In the genomic region with DNA sequence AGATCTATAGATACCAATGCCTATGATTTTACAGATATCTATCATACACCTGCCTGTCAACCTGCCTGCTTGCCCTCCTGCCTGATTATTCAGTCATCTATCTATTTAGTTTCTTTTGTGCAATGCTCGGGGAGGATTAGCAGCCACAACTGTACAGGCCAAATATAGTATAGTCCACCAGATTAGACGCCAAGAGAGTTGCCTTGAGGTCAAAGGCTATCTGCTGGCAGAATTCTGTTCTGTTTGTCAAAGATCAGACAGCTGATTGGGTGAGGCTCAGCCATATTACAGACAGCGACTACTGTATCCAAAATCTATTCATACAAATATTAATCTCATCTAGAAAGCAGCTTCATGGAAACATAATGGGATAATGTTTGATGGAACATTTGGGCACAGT, we compare ENCODE assay signal across 25 mouse cellular contexts. TPM values are rescaled to one million over a fixed set of nuclear protein-coding genes. Genes with fewer than 3 reads are reported as not detected.
DNase-seq lines count a peak whose midpoint lies in the region; ATAC-seq and TF ChIP-seq lines count a peak whose summit lies in the region.
"Had no signal": no experiment of that assay in that cellular context is flagged by ENCODE, and none has a peak within 500 bp of the region (broad histone marks: within the 10 kb centered on the region; RNA-seq: fewer than 3 reads in every experiment).

No protein-coding gene starts in this region.

- H3K27ac ChIP-seq in liver, embryonic 11.5 days (ENCODE audit: low read depth, low read length) = no peak overlapping the region
- no peak overlapping the region for H3K27ac ChIP-seq in liver, postnatal 0 days (ENCODE audit: low read depth)
- H3K27ac ChIP-seq in liver, embryonic 13.5 days = no peak overlapping the region
- H3K27ac ChIP-seq in liver, embryonic 15.5 days (replicated peaks) = no peak overlapping the region
- H3K27ac ChIP-seq: embryonic facial prominence, embryonic 13.5 days; embryonic facial prominence, embryonic 15.5 days; forebrain, embryonic 10.5 days; forebrain, embryonic 12.5 days had no signal

- H3K4me1 ChIP-seq in liver, embryonic 11.5 days (replicated peaks; ENCODE audit: control insufficient read depth, insufficient read depth, low read length) = no peaks in the 10 kb centered on the region
- no peaks in the 10 kb centered on the region for H3K4me1 ChIP-seq in liver, postnatal 0 days (ENCODE audit: insufficient read depth)
- no peaks in the 10 kb centered on the region for H3K4me1 ChIP-seq in liver, embryonic 13.5 days (replicated peaks)
- no peaks in the 10 kb centered on the region for H3K4me1 ChIP-seq in liver, embryonic 15.5 days (replicated peaks)
- H3K4me1 ChIP-seq: embryonic facial prominence, embryonic 13.5 days; embryonic facial prominence, embryonic 15.5 days; forebrain, embryonic 10.5 days; forebrain, embryonic 12.5 days had no signal

- 51% methylated on average over 3 of the region's 3 CpGs for WGBS in liver, embryonic 11.5 days
- 52% methylated on average over 3 of the region's 3 CpGs for WGBS in liver, postnatal 0 days (ENCODE audit: insufficient replicate concordance)
- 40% methylated on average over 3 of the region's 3 CpGs for WGBS in liver, embryonic 13.5 days (ENCODE audit: insufficient replicate concordance)
- 42% methylated on average over 3 of the region's 3 CpGs for WGBS in liver, embryonic 15.5 days (ENCODE audit: insufficient replicate concordance)

- ATAC-seq in liver, embryonic 11.5 days (replicated peaks; ENCODE audit: low FRiP score) = peak; percentile 45
- ATAC-seq in liver, postnatal 0 days = no peak
- ATAC-seq in liver, embryonic 13.5 days (ENCODE audit: low read depth) = peak; percentile 64
- ATAC-seq in liver, embryonic 15.5 days (ENCODE audit: insufficient read depth) = peak; percentile 63
- ATAC-seq: activated CD4-positive, CD25-positive, alpha-beta regulatory T cell, adult 4 months; forebrain, embryonic 14.5 days; forebrain, embryonic 16.5 days; Patski had no signal

- H3K9ac ChIP-seq in liver, embryonic 11.5 days (ENCODE audit: low read depth, low read length) = no peak overlapping the region
- no peak overlapping the region for H3K9ac ChIP-seq in liver, postnatal 0 days (replicated peaks)
- H3K9ac ChIP-seq in liver, embryonic 13.5 days = no peak overlapping the region
- H3K9ac ChIP-seq in liver, embryonic 15.5 days = no peak overlapping the region
- H3K9ac ChIP-seq: embryonic facial prominence, embryonic 13.5 days; embryonic facial prominence, embryonic 15.5 days; forebrain, embryonic 12.5 days had no signal

- no peak overlapping the region for H3K4me3 ChIP-seq in liver, embryonic 11.5 days (ENCODE audit: low read depth, low read length)
- no peak overlapping the region for H3K4me3 ChIP-seq in liver, postnatal 0 days (ENCODE audit: low read depth, low read length)
- no peak overlapping the region for H3K4me3 ChIP-seq in liver, embryonic 13.5 days (replicated peaks)
- H3K4me3 ChIP-seq in liver, embryonic 15.5 days (replicated peaks) = no peak overlapping the region
- H3K4me3 ChIP-seq: embryonic facial prominence, embryonic 13.5 days; embryonic facial prominence, embryonic 15.5 days; erythroblast, embryonic 14.5 days; forebrain, embryonic 10.5 days; forebrain, embryonic 12.5 days had no signal

- no peak overlapping the region for H3K4me2 ChIP-seq in liver, embryonic 11.5 days
- no peak overlapping the region for H3K4me2 ChIP-seq in liver, postnatal 0 days (ENCODE audit: low read depth, low read length)
- H3K4me2 ChIP-seq in liver, embryonic 13.5 days = no peak overlapping the region
- no peak overlapping the region for H3K4me2 ChIP-seq in liver, embryonic 15.5 days
- H3K4me2 ChIP-seq: embryonic facial prominence, embryonic 13.5 days; embryonic facial prominence, embryonic 15.5 days; forebrain, embryonic 12.5 days had no signal

- H3K36me3 ChIP-seq in liver, embryonic 11.5 days (ENCODE audit: control insufficient read depth, insufficient read depth, low read length) = no peaks in the 10 kb centered on the region
- H3K36me3 ChIP-seq in liver, postnatal 0 days (replicated peaks; ENCODE audit: insufficient read depth, low read length) = no peaks in the 10 kb centered on the region
- no peaks in the 10 kb centered on the region for H3K36me3 ChIP-seq in liver, embryonic 13.5 days
- no peaks in the 10 kb centered on the region for H3K36me3 ChIP-seq in liver, embryonic 15.5 days (replicated peaks)
- H3K36me3 ChIP-seq: embryonic facial prominence, embryonic 13.5 days; embryonic facial prominence, embryonic 15.5 days; forebrain, embryonic 10.5 days; forebrain, embryonic 12.5 days had no signal

- intact Hi-C loops in left cerebral cortex, postnatal 10 days (cut with DNase I) = loop anchor here (5.0 to 10.0 kb wide), 3 partner anchors 96 to 584 kb away; no protein-coding TSS in a partner anchor

- H3K27me3 ChIP-seq in liver, embryonic 11.5 days (replicated peaks; ENCODE audit: control insufficient read depth, insufficient read depth, low read length) = no peaks in the 10 kb centered on the region
- H3K27me3 ChIP-seq in liver, postnatal 0 days (ENCODE audit: insufficient read depth, low read length) = no peaks in the 10 kb centered on the region
- no peaks in the 10 kb centered on the region for H3K27me3 ChIP-seq in liver, embryonic 13.5 days
- H3K27me3 ChIP-seq in liver, embryonic 15.5 days = no peaks in the 10 kb centered on the region
- H3K27me3 ChIP-seq: embryonic facial prominence, embryonic 13.5 days; embryonic facial prominence, embryonic 15.5 days; forebrain, embryonic 12.5 days had no signal

- H3K9me3 ChIP-seq in liver, embryonic 11.5 days (ENCODE audit: control insufficient read depth, low read length) = no peaks in the 10 kb centered on the region
- H3K9me3 ChIP-seq in liver, postnatal 0 days (ENCODE audit: low read length) = no peaks in the 10 kb centered on the region
- no peaks in the 10 kb centered on the region for H3K9me3 ChIP-seq in liver, embryonic 13.5 days (replicated peaks)
- no peaks in the 10 kb centered on the region for H3K9me3 ChIP-seq in liver, embryonic 15.5 days (replicated peaks)
- H3K9me3 ChIP-seq: embryonic facial prominence, embryonic 13.5 days; embryonic facial prominence, embryonic 15.5 days; forebrain, embryonic 10.5 days; forebrain, embryonic 12.5 days had no signal

- DNase-seq in liver, embryonic 11.5 days (ENCODE audit: low spot score) = no peak
- no peak for DNase-seq in liver, postnatal 0 days
- DNase-seq in liver, embryonic 13.5 days = no peak
- DNase-seq in MN1 (ENCODE audit: low spot score) = no peak
- DNase-seq in embryo, embryonic 10.5 days (ENCODE audit: low spot score) = no peak
- no peak for DNase-seq in left cerebral cortex, postnatal 10 days (ENCODE audit: extremely low spot score in 1 of 2, low spot score in 2 of 2)
- DNase-seq: adrenal gland, adult 8-10 months; adrenal gland, postnatal 14 days; adrenal gland, postnatal 36 days; cerebellum, adult 11-12 months; cerebellum, adult 2 months; cerebellum, adult 9-10 months; cerebellum, postnatal 10 days; cerebellum, postnatal 25 days; embryo, embryonic 11 days had no signal

- TF ChIP-seq CTCF in liver, postnatal 0 days (IDR thresholded peaks at IDR 0.05; ENCODE audit: low read depth) = no peak

- no peak for TF ChIP-seq EP300 in liver, postnatal 0 days (IDR thresholded peaks at IDR 0.05; ENCODE audit: low read depth)

RNA-seq across cellular contexts. Expression of a gene that starts 34.7 kb away (rescaled TPM):
- 49.7 and 51.0 TPM in 2 replicates for polyA plus RNA-seq in liver, embryonic 11.5 days (2014; fragmentation: Nextera tagmentation; extraction: Ambion mirVana)
- 29.8 and 33.3 TPM in 2 replicates for polyA plus RNA-seq in liver, postnatal 0 days (2015; fragmentation: Nextera tagmentation; extraction: Ambion mirVana)
- 26.7 and 35.1 TPM in 2 replicates for polyA plus RNA-seq in liver, embryonic 13.5 days (2015; fragmentation: Nextera tagmentation; extraction: Ambion mirVana)
- 32.3 and 34.2 TPM in 2 replicates for polyA plus RNA-seq in liver, embryonic 15.5 days (2015; fragmentation: Nextera tagmentation; extraction: Ambion mirVana)
- 10 to 100 TPM; 43.0 to 52.3 TPM for total RNA-seq in left cerebral cortex, postnatal 10 days (2021)
